9 mouse cellular contexts compared by ENCODE assay signal in the genomic region with DNA sequence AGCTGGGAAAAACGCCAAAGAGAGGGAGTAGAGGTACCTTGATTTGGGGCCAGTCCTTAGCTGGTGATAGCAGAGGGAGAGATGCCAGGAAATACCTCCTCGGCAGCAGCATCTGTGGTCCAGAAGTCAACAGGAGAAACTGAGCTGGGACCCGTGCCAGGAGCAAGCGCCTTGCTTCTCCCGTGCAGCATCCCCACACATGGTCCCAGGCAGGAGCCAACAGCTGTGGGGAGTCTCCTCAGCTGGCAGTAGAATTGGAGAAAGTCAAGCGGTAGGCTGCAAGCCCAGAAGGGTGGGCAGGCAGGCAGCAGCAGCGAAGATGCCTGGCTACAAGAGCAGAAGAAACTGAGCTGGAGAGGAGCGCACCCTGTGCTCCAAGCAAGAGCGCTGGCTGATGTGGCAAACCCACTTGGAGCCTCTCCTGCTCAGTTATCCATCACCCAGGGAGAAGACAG. TPM values are rescaled to one million over a fixed set of nuclear protein-coding genes. Genes with fewer than 3 reads are reported as not detected.
DNase-seq lines count a peak whose midpoint lies in the region; ATAC-seq and TF ChIP-seq lines count a peak whose summit lies in the region.
"Had no signal": no experiment of that assay in that cellular context is flagged by ENCODE, and none has a peak within 500 bp of the region (broad histone marks: within the 10 kb centered on the region; RNA-seq: fewer than 3 reads in every experiment).

Gene Gpr88, minus strand, starts transcription at position 427 of the 455 bp plus-strand sequence.

- no peak for TF ChIP-seq POLR2A in cerebellum, adult 2 months (IDR thresholded peaks at IDR 0.05; ENCODE audit: borderline replicate concordance, insufficient read depth, low read length)

- peak; percentile 29 to 34 for DNase-seq in cerebellum, adult 2 months
- peak; percentile 79 for DNase-seq in heart, postnatal 4 days
- DNase-seq in layer of hippocampus, postnatal 14 days (ENCODE audit: low spot score in 2 of 2) = peak; percentile 29 to 41
- peak; percentile 88 for DNase-seq in lung, embryonic 14.5 days
- peak; percentile 70 for DNase-seq in ovary, postnatal 36 days (ENCODE audit: low spot score)
- no peak for DNase-seq in thymus, postnatal 4 days

- H3K36me3 ChIP-seq in E14TG2a.4 (ENCODE audit: insufficient read depth, low read length) = no peaks in the 10 kb centered on the region
- H3K36me3 ChIP-seq in lung, embryonic 14.5 days (ENCODE audit: insufficient read depth) = no peaks in the 10 kb centered on the region
- H3K36me3 ChIP-seq: G1E had no signal

- ATAC-seq in frontal cortex, adult (ENCODE audit: low TSS enrichment) = peak; percentile 82
- peak; percentile 84 for ATAC-seq in lung, embryonic 14.5 days (ENCODE audit: insufficient read depth)

- peak within 1 kb of the TSS; percentile 95 for H3K4me2 ChIP-seq in lung, embryonic 14.5 days

- no peak for TF ChIP-seq CTCF in E14TG2a.4 (conservative IDR thresholded peaks at IDR 0.05; ENCODE audit: low read length)
- TF ChIP-seq CTCF in cerebellum, adult 2 months (IDR thresholded peaks at IDR 0.05; ENCODE audit: borderline replicate concordance, insufficient read depth, low read depth, low read length) = no peak
- no peak for TF ChIP-seq CTCF in lung, embryonic 14.5 days (IDR thresholded peaks at IDR 0.05; ENCODE audit: low read depth)

- no peaks in the 10 kb centered on the region for H3K9me3 ChIP-seq in E14TG2a.4 (ENCODE audit: low read length)
- no peaks in the 10 kb centered on the region for H3K9me3 ChIP-seq in lung, embryonic 14.5 days (ENCODE audit: low read depth, low read length)
- H3K9me3 ChIP-seq: G1E had no signal

- 0% methylated on average over 9 of the region's 9 CpGs for WGBS in cerebellum, adult 2 months
- 4% methylated on average over 9 of the region's 9 CpGs for WGBS in lung, embryonic 14.5 days

- no peak within 1 kb of the TSS for H3K27ac ChIP-seq in cerebellum, adult 2 months (ENCODE audit: insufficient read depth, low read length)
- H3K27ac ChIP-seq in lung, embryonic 14.5 days (ENCODE audit: low read depth) = no peak within 1 kb of the TSS

- H3K27me3 ChIP-seq in E14TG2a.4 (ENCODE audit: insufficient read depth, low read length) = peaks cover 73% of the 10 kb centered on the region
- peaks cover 3% of the 10 kb centered on the region; the same call in 1 of the 2 replicates for H3K27me3 ChIP-seq in cerebellum, adult 2 months (ENCODE audit: control insufficient read depth, insufficient read depth, low read length)
- H3K27me3 ChIP-seq in lung, embryonic 14.5 days (ENCODE audit: insufficient read depth, low read length) = peaks cover 55% of the 10 kb centered on the region

- peak within 1 kb of the TSS; percentile 80 for H3K4me3 ChIP-seq in E14TG2a.4 (replicated peaks; ENCODE audit: low read length)
- H3K4me3 ChIP-seq in cerebellum, adult 2 months (replicated peaks; ENCODE audit: insufficient read depth, low read depth, low read length) = peak within 1 kb of the TSS; percentile 6
- peak within 1 kb of the TSS; percentile 52 for H3K4me3 ChIP-seq in lung, embryonic 14.5 days (ENCODE audit: low read depth, low read length)

- H3K9ac ChIP-seq in lung, embryonic 14.5 days = no peak within 1 kb of the TSS

- peaks cover 14% of the 10 kb centered on the region for H3K4me1 ChIP-seq in E14TG2a.4 (replicated peaks; ENCODE audit: low read depth, low read length)
- H3K4me1 ChIP-seq in cerebellum, adult 2 months (ENCODE audit: control insufficient read depth, insufficient read depth, low read length) = no peaks in the 10 kb centered on the region
- H3K4me1 ChIP-seq in lung, embryonic 14.5 days (ENCODE audit: insufficient read depth) = peaks cover 8% of the 10 kb centered on the region; the same call in 1 of the 2 replicates

RNA-seq across cellular contexts. Expression of gene Gpr88, which starts in this region (rescaled TPM):
- 0.61 and 2.6 TPM in 2 replicates for polyA plus RNA-seq in cerebellum, adult 2 months (2012; rRNA removed)
- under 1 TPM; 0.47 to 0.55 TPM for total RNA-seq in heart, postnatal 4 days (2021)
- total RNA-seq in layer of hippocampus, postnatal 14 days (2021) = 1 to 10 TPM; 3.6 to 4.2 TPM
- polyA plus RNA-seq in lung, embryonic 14.5 days (2014; fragmentation: Nextera tagmentation; extraction: Ambion mirVana) = 1.3 and 1.7 TPM in 2 replicates
- polyA plus RNA-seq: G1E had no signal

Comparison
In these comparisons a context has a peak if more than half of its experiments do, and no peak if none do; other contexts are left out.
1. Peak in DNase-seq in heart, postnatal 4 days; RNA of the gene not detected or under 1 TPM.
2. H3K4me3 ChIP-seq: peak in every context shown above with its lines; median percentile 80 in E14TG2a.4; 52 in lung, embryonic 14.5 days; 6 in cerebellum, adult 2 months.